15 mouse cellular contexts compared by ENCODE assay signal in genomic region chr11:20650006-20650639, GRCm38 (mm10).
DNase-seq lines count a peak whose midpoint lies in the region; ATAC-seq and TF ChIP-seq lines count a peak whose summit lies in the region.
"Had no signal": no experiment of that assay in that cellular context is flagged by ENCODE, and none has a peak within 500 bp of the region (broad histone marks: within the 10 kb centered on the region; RNA-seq: fewer than 3 reads in every experiment).

No protein-coding gene starts in this region.

- H3K27me3 ChIP-seq in heart, embryonic 12.5 days (replicated peaks), result no peaks in the 10 kb centered on the region
- no peaks in the 10 kb centered on the region for H3K27me3 ChIP-seq in forebrain, embryonic 11.5 days (ENCODE audit: control insufficient read depth, insufficient read depth, low read length)
- no peaks in the 10 kb centered on the region for H3K27me3 ChIP-seq in hindbrain, postnatal 0 days (ENCODE audit: insufficient read depth, low read length)
- H3K27me3 ChIP-seq in neural tube, embryonic 13.5 days, result no peaks in the 10 kb centered on the region
- H3K27me3 ChIP-seq: limb, embryonic 15.5 days had no signal

- H3K4me3 ChIP-seq in heart, embryonic 12.5 days, result no peak overlapping the region
- no peak overlapping the region for H3K4me3 ChIP-seq in forebrain, embryonic 11.5 days (ENCODE audit: low read depth, low read length)
- H3K4me3 ChIP-seq in hindbrain, postnatal 0 days (ENCODE audit: low read length), result no peak overlapping the region
- H3K4me3 ChIP-seq in neural tube, embryonic 13.5 days, result no peak overlapping the region
- H3K4me3 ChIP-seq: erythroblast, embryonic 14.5 days; limb, embryonic 15.5 days; myocyte had no signal

- WGBS in heart, embryonic 12.5 days, result 89% methylated on average over 17 of the region's 17 CpGs
- 25% methylated on average over 17 of the region's 17 CpGs for WGBS in forebrain, embryonic 11.5 days
- WGBS in hindbrain, postnatal 0 days, result 26% methylated on average over 17 of the region's 17 CpGs
- 18% methylated on average over 17 of the region's 17 CpGs for WGBS in neural tube, embryonic 13.5 days

- H3K36me3 ChIP-seq in heart, embryonic 12.5 days, result peaks cover 23% of the 10 kb centered on the region
- no peaks in the 10 kb centered on the region; the same call in 1 of the 2 replicates for H3K36me3 ChIP-seq in forebrain, embryonic 11.5 days (ENCODE audit: control insufficient read depth, insufficient read depth, low read length)
- no peaks in the 10 kb centered on the region for H3K36me3 ChIP-seq in hindbrain, postnatal 0 days (ENCODE audit: insufficient read depth, low read length)
- H3K36me3 ChIP-seq in neural tube, embryonic 13.5 days, result peaks cover 8% of the 10 kb centered on the region; the same call in 1 of the 2 replicates

- DNase-seq in heart, adult 11 months, result no peak
- peak; percentile 81 for DNase-seq in forebrain, embryonic 11.5 days (ENCODE audit: low spot score)
- DNase-seq in hindbrain, postnatal 0 days (ENCODE audit: low spot score), result peak; percentile 45
- no peak for DNase-seq in kidney, postnatal 14 days
- DNase-seq in urinary bladder, adult 18-20 months (ENCODE audit: low spot score in 2 of 2), result no peak
- DNase-seq in urinary bladder, postnatal 14 days (ENCODE audit: low spot score), result no peak
- DNase-seq: adrenal gland, postnatal 25 days; cerebellum, adult 9-11 months; kidney, postnatal 10 days had no signal

- H3K4me1 ChIP-seq in heart, embryonic 12.5 days (replicated peaks), result peaks cover 45% of the 10 kb centered on the region
- H3K4me1 ChIP-seq in forebrain, embryonic 11.5 days (replicated peaks; ENCODE audit: control insufficient read depth, insufficient read depth, low read length), result peaks cover 37% of the 10 kb centered on the region
- H3K4me1 ChIP-seq in hindbrain, postnatal 0 days (ENCODE audit: insufficient read depth, low read length), result peaks cover 17% of the 10 kb centered on the region; the same call in 1 of the 2 replicates
- peaks cover 75% of the 10 kb centered on the region for H3K4me1 ChIP-seq in neural tube, embryonic 13.5 days (replicated peaks)

- H3K4me2 ChIP-seq in heart, embryonic 12.5 days, result no peak overlapping the region
- no peak overlapping the region for H3K4me2 ChIP-seq in forebrain, embryonic 11.5 days (ENCODE audit: low read depth, low read length, severe bottlenecking)
- H3K4me2 ChIP-seq in hindbrain, postnatal 0 days (ENCODE audit: low read depth, low read length), result no peak overlapping the region
- no peak overlapping the region for H3K4me2 ChIP-seq in neural tube, embryonic 13.5 days
- H3K4me2 ChIP-seq: limb, embryonic 15.5 days had no signal

- peak overlapping the region; percentile 23; the same call in 1 of the 2 replicates for H3K9ac ChIP-seq in heart, embryonic 12.5 days
- no peak overlapping the region; the same call in 1 of the 2 replicates for H3K9ac ChIP-seq in forebrain, embryonic 11.5 days (ENCODE audit: low read length)
- H3K9ac ChIP-seq in hindbrain, postnatal 0 days (replicated peaks; ENCODE audit: low read length), result 0 out of 2 replicates have a peak overlapping the region, but pooled peaks have one; percentile 21
- no peak overlapping the region for H3K9ac ChIP-seq in neural tube, embryonic 13.5 days
- H3K9ac ChIP-seq: limb, embryonic 15.5 days had no signal

- no peak for TF ChIP-seq CTCF in hindbrain, postnatal 0 days (IDR thresholded peaks at IDR 0.05; ENCODE audit: low read depth)

- ATAC-seq in heart, embryonic 12.5 days (ENCODE audit: insufficient number of reproducible peaks, low FRiP score), result no peak
- peak; percentile 88 for ATAC-seq in forebrain, embryonic 11.5 days (replicated peaks; ENCODE audit: low FRiP score)
- ATAC-seq in hindbrain, postnatal 0 days, result 0 out of 2 replicates have a peak, but pooled peaks have one; percentile 44
- peak; percentile 68 for ATAC-seq in neural tube, embryonic 13.5 days (ENCODE audit: low read depth)
- ATAC-seq: lung, postnatal 0 days had no signal

- no peaks in the 10 kb centered on the region for H3K9me3 ChIP-seq in heart, embryonic 12.5 days (replicated peaks)
- no peaks in the 10 kb centered on the region for H3K9me3 ChIP-seq in forebrain, embryonic 11.5 days (ENCODE audit: control insufficient read depth, low read length)
- H3K9me3 ChIP-seq in hindbrain, postnatal 0 days (ENCODE audit: low read length), result no peaks in the 10 kb centered on the region
- H3K9me3 ChIP-seq in neural tube, embryonic 13.5 days, result no peaks in the 10 kb centered on the region
- H3K9me3 ChIP-seq: limb, embryonic 15.5 days had no signal

- H3K27ac ChIP-seq in heart, embryonic 12.5 days (ENCODE audit: poor library complexity, severe bottlenecking), result no peak overlapping the region
- H3K27ac ChIP-seq in forebrain, embryonic 11.5 days (ENCODE audit: low read depth, low read length), result peak overlapping the region; percentile 78
- H3K27ac ChIP-seq in hindbrain, postnatal 0 days, result no peak overlapping the region
- peak overlapping the region; percentile 59 for H3K27ac ChIP-seq in neural tube, embryonic 13.5 days (replicated peaks)

Comparison
In these comparisons a context has a peak if more than half of its experiments do, and no peak if none do; other contexts are left out.
1. H3K27ac ChIP-seq: peak in forebrain, embryonic 11.5 days (single experiment) and neural tube, embryonic 13.5 days (single experiment); none in heart, embryonic 12.5 days (single experiment) and hindbrain, postnatal 0 days (single experiment).
2. H3K9ac ChIP-seq: peak in heart, embryonic 12.5 days (single experiment) and hindbrain, postnatal 0 days (single experiment); none in forebrain, embryonic 11.5 days (single experiment) and neural tube, embryonic 13.5 days (single experiment).
3. DNase-seq: peak in forebrain, embryonic 11.5 days (single experiment) and hindbrain, postnatal 0 days (single experiment); none in heart, adult 11 months (single experiment), kidney, postnatal 14 days (single experiment), urinary bladder, adult 18-20 months (0 of 2) and urinary bladder, postnatal 14 days (single experiment).